Mouse (Mus musculus): Measurements from ENCODE around the gene Cnbp.

Gene Cnbp

GRCm38 (mm10) chr6:87850900-87851614 lies at the start of gene Cnbp:
Gene Cnbp, minus strand, starts transcription at chr6:87851106.
- DNase-seq (ENCODE audit: low read depth, low spot score) = peak; percentile 97

- DNase-seq (ENCODE audit: low read depth, low spot score) = peak; percentile 47
Observed at GRCm38 (mm10) chr6:87898028-87898427, 47.1 kb upstream of the Cnbp start.

GRCm38 (mm10) chr6:87893931-87894330 lies 43.0 kb upstream of the Cnbp start:
- no peak for DNase-seq (ENCODE audit: low read depth, low spot score)

- DNase-seq (ENCODE audit: low read depth, low spot score) = peak; percentile 100
Observed at GRCm38 (mm10) chr6:87887594-87888233, 36.8 kb upstream of the Cnbp start, which contains the start of gene Copg1. Gene Copg1, plus strand, starts transcription at chr6:87887814.

- DNase-seq (ENCODE audit: low read depth, low spot score) = no peak
Observed at GRCm38 (mm10) chr6:87886721-87887120, 35.8 kb upstream of the Cnbp start.

- peak; percentile 70 for DNase-seq (ENCODE audit: low read depth, low spot score)
Observed at GRCm38 (mm10) chr6:87882816-87883215, 31.9 kb upstream of the Cnbp start.

GRCm38 (mm10) chr6:87882221-87882620 lies 31.3 kb upstream of the Cnbp start:
- DNase-seq (ENCODE audit: low read depth, low spot score) = no peak

- DNase-seq (ENCODE audit: low read depth, low spot score) = no peak
Observed at GRCm38 (mm10) chr6:87879628-87880027, 28.7 kb upstream of the Cnbp start.

GRCm38 (mm10) chr6:87879010-87879409 lies 28.1 kb upstream of the Cnbp start:
- DNase-seq (ENCODE audit: low read depth, low spot score) = peak; percentile 29

- DNase-seq (ENCODE audit: low read depth, low spot score) = no peak
Observed at GRCm38 (mm10) chr6:87876068-87876643, 25.2 kb upstream of the Cnbp start.

GRCm38 (mm10) chr6:87875562-87875961 lies 24.7 kb upstream of the Cnbp start:
- DNase-seq (ENCODE audit: low read depth, low spot score) = no peak

- DNase-seq (ENCODE audit: low read depth, low spot score) = peak; percentile 99
Observed at GRCm38 (mm10) chr6:87875083-87875482, 24.2 kb upstream of the Cnbp start.

- no peak for DNase-seq (ENCODE audit: low read depth, low spot score)
Observed at GRCm38 (mm10) chr6:87873963-87874362, 23.1 kb upstream of the Cnbp start.

- peak; percentile 59 for DNase-seq (ENCODE audit: low read depth, low spot score)
Observed at GRCm38 (mm10) chr6:87873104-87873503, 22.2 kb upstream of the Cnbp start.

- DNase-seq (ENCODE audit: low read depth, low spot score) = no peak
Observed at GRCm38 (mm10) chr6:87871240-87871639, 20.3 kb upstream of the Cnbp start.

- no peak for DNase-seq (ENCODE audit: low read depth, low spot score)
Observed at GRCm38 (mm10) chr6:87870440-87870839, 19.5 kb upstream of the Cnbp start.

GRCm38 (mm10) chr6:87868871-87869506 lies 18.1 kb upstream of the Cnbp start:
- peak; percentile 99 for DNase-seq (ENCODE audit: low read depth, low spot score)

- DNase-seq (ENCODE audit: low read depth, low spot score) = peak; percentile 72
Observed at GRCm38 (mm10) chr6:87867256-87867655, 16.4 kb upstream of the Cnbp start.

GRCm38 (mm10) chr6:87866211-87866610 lies 15.3 kb upstream of the Cnbp start:
- no peak for DNase-seq (ENCODE audit: low read depth, low spot score)

GRCm38 (mm10) chr6:87857071-87857470 lies 6.2 kb upstream of the Cnbp start:
- peak; percentile 95 for DNase-seq (ENCODE audit: low read depth, low spot score)

GRCm38 (mm10) chr6:87853446-87853845 lies 2.5 kb upstream of the Cnbp start:
- peak; percentile 92 for DNase-seq (ENCODE audit: low read depth, low spot score)

- peak; percentile 11 for DNase-seq (ENCODE audit: low read depth, low spot score)
Observed at GRCm38 (mm10) chr6:87851871-87852270, 965 bp upstream of the Cnbp start.
